Comparison of ENCODE assay signal across 17 mouse cellular contexts in genomic region chr17:5154322-5154721, GRCm38 (mm10).
"Had no signal": no experiment of that assay in that cellular context is flagged by ENCODE, and none has a peak within 500 bp of the region (broad histone marks: within the 10 kb centered on the region; RNA-seq: fewer than 3 reads in every experiment).

No protein-coding gene starts in this region.

- H3K27ac ChIP-seq: kidney, postnatal 0 days; left cerebral cortex, adult 2 months; liver, embryonic 13.5 days; midbrain, embryonic 15.5 days had no signal

- H3K4me2 ChIP-seq: liver, embryonic 13.5 days; midbrain, embryonic 11.5 days; midbrain, embryonic 15.5 days had no signal

- H3K4me3 ChIP-seq: left cerebral cortex, adult 2 months; liver, embryonic 13.5 days; midbrain, embryonic 15.5 days; myocyte had no signal

- H3K27me3 ChIP-seq: liver, embryonic 13.5 days; midbrain, embryonic 15.5 days had no signal

- H3K9me3 ChIP-seq: liver, embryonic 13.5 days; midbrain, embryonic 15.5 days had no signal

- DNase-seq: kidney, adult 18-20 months; kidney, adult 9 months; kidney, postnatal 36 days; layer of hippocampus, postnatal 36 days; liver, embryonic 13.5 days; lung, adult 2 months; lung, postnatal 14 days; lung, postnatal 4 days; retina, postnatal 1 day; right cerebral cortex, postnatal 25 days; spleen, adult 18-20 months; thymus, postnatal 25 days had no signal

- H3K9ac ChIP-seq: liver, embryonic 13.5 days; midbrain, embryonic 15.5 days had no signal

- ATAC-seq: midbrain, embryonic 15.5 days had no signal

- H3K36me3 ChIP-seq: liver, embryonic 13.5 days; midbrain, embryonic 15.5 days had no signal
